Mouse (Mus musculus): ENCODE results near the gene Ptprg.

Gene Ptprg

GRCm38 (mm10) chr14:11553273-11553665 lies at the start of gene Ptprg:
Ptprg (plus strand) TSS chr14:11553532.
- DNase-seq (ENCODE audit: low read depth, low spot score) = peak; percentile 82

DNA sequence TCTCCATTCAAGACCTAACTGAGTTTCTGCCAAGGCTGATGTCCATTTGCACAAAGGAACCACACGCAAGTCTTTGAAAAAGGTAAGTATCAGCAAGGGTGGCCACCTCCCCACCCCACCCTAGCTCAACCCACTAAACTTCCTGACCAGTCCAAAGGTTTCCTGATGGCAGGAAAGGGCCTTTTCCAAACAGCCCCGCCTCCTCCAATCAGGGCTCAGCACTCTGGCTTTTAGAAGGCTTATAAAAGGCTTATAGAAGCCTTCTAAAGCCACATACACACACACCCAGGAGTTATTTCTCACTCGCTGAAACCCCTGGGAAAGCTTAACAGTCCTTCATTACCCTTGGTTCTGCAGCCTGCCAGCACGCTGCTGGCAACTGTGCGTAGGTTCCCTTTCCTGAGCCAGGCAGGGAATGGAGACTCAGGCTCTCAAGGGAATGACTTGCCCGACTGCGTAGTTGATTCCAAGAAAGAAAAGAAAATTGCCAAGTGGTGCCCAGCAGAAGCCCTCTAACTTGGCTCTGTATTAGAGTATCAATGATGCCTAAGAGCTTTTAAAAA lies 49.4 kb upstream of the Ptprg start:
- no peak for DNase-seq (ENCODE audit: low read depth, low spot score)

- DNase-seq (ENCODE audit: low read depth, low spot score) = no peak
These were observed 43.2 kb upstream of the Ptprg start for GRCm38 (mm10) chr14:11510173-11510572.

DNA sequence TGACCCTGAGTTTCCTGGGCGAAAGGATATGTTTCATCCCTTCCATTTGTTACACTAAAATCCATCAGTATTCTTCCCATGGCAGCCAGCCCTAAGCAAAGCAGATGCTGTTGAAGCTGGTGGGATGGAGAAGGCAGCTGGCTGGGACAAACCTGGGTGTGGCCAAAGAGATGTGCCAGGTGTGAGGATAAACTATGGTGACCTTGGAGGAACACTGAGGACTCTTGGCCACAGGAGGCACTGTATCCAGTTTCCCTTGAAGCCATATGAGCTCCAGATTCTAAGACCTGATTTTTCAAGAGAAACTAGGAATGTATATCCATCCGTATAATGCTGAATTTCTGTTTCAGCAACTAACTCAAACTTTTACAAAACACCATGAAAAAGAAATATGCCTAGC lies 34.2 kb upstream of the Ptprg start:
- no peak for DNase-seq (ENCODE audit: low read depth, low spot score)

DNA sequence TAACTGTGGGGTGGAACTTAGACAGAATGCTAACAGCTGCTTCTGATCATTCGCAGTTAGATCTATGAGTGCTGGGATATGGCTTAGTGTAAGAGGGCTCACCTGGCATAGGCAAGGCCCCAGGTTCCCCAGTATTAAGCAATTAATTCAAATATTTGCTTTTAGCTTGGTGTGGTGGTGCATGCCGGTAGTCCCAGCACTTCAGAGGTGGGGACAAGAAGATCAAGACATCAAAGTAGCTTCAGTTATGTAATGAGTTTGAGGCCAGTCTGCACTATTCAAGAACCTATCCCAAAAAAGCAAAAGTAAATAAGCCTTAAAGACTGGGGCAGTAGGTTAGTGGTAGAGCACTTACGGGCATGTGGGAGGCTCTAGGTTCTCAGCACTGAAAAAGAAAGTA lies 30.3 kb upstream of the Ptprg start:
- DNase-seq (ENCODE audit: low read depth, low spot score) = no peak

- DNase-seq (ENCODE audit: low read depth, low spot score) = no peak
These were observed 23.7 kb upstream of the Ptprg start for GRCm38 (mm10) chr14:11529591-11529990.

GRCm38 (mm10) chr14:11534456-11534855 lies 18.9 kb upstream of the Ptprg start:
- DNase-seq (ENCODE audit: low read depth, low spot score) = no peak

GRCm38 (mm10) chr14:11536121-11536520 lies 17.2 kb upstream of the Ptprg start:
- DNase-seq (ENCODE audit: low read depth, low spot score) = no peak

DNA sequence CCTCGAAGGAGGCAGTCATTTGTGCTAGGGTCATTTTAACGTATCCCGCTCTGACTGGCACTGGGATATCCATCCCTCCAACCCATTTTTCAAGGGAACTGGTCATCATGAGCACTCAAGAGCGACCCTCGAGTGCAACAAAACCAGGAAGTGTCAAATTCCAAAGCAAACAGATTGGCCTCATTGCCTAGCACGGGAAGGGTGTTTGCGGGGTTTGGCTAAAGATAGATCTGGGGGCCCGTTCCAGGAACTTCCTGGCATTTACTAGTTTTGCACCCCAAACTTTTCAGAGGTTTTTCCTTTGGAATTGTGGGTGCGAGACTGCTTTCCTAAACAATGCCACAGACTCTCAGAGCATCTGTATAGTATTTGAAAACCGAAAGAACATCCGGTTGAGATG lies 1.4 kb upstream of the Ptprg start:
- no peak for DNase-seq (ENCODE audit: low read depth, low spot score)

GRCm38 (mm10) chr14:11552521-11553272 lies 635 bp upstream of the Ptprg start:
- DNase-seq (ENCODE audit: low read depth, low spot score) = no peak

- no peak for DNase-seq (ENCODE audit: low read depth, low spot score)
These were observed 460 bp downstream of the Ptprg start for GRCm38 (mm10) chr14:11553679-11554305.

DNA sequence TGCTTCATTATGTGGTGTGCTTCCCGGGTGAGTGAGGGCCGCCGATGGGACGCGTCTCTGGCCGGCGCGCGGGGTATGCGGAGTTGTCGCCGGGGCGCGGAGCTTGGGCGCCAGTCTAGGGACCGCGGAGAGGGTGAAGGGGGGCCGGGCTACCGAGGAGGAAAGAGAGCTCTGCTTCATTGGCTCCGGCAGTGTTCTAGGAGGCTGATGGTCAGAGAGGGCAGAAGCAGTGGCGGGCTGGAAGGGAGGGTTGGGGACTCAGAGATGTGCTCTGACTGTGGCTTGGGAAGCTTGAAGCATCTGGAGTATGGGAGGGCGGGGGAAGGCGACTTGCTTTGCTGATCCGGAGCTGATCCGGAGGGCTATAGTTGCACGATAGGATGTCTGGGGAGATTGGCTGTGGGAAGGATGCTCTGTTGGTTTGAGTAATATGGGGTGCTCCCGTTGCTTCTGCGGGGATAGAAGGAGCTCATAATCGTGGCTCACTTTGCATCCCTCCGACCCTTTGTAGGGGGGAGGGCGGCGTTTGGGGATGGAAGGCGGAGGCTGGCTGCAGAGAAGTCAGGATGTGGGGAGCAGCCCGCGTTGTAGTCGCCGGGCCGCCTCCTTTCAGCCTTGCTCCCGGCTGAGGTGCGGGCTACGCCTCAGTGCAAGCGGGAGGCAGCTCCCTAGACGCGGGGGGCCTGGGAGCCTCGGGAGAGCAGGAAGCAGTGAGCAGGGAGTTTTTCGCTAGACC lies 1.1 kb downstream of the Ptprg start:
- peak; percentile 22 for DNase-seq (ENCODE audit: low read depth, low spot score)

DNA sequence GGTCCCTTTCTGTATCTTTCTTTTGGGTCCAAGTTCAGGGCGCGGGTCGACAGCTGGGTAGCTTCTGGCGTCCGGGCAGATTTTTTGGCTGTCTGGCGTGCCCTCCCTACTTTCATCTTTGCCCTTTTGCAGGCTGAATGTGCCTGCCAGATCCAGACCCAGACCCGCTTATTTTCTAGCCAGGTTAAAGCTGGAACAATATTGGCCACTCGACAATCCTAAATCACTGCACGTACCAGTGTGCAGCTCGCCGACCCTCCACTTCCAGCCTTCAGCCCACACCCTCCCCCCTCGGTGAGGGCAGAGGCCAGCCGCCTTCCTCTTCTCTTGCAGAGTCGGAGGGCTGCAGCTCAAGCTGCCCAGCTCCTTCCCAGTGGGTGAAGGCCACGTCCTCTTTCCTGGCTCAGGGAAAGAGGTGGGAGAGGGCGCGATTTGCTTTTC lies 1.7 kb downstream of the Ptprg start:
- DNase-seq (ENCODE audit: low read depth, low spot score) = no peak

DNA sequence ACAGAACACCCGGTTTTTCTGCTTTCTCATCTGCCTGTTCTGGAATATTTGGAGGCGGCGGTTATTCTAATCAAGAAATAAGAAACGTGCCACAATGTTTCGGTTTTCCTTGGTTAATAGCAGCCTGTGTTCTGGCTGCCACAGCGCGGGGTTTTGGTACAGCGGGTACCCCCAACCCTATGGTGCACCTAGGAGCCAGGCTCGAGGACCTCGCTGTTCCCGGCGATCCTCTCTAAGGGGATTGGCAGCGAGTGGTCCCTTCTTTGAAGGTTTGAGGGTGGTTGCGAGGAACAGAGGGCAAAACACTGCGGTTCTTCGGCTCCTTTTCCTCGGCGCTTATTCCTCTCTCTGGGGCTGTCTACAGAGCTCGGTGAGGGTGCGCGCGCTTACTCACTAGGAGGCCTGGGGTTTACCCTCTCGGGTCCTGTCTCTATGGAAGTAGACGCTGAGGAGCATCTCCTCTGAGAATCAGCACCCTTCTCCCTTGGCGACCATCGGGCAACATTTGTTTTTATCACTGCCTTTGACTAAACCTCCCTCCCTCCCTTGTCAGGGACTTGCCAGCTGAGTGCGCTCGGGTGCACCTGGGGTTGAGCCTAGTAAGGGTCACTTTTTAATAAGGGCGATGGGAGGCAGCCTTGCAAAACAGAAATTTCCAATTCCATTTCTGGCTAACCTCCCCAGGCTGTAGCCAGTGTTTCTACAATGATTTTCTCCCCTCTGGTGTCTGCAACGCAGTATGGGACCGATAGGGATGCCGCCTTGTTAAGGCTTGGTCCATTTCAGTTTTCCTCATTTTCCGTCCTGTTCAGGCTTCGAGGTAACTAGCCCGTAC lies 2.4 kb downstream of the Ptprg start:
- peak; percentile 20 for DNase-seq (ENCODE audit: low read depth, low spot score)

GRCm38 (mm10) chr14:11556356-11557130 lies 3.2 kb downstream of the Ptprg start:
- peak; percentile 26 for DNase-seq (ENCODE audit: low read depth, low spot score)

DNA sequence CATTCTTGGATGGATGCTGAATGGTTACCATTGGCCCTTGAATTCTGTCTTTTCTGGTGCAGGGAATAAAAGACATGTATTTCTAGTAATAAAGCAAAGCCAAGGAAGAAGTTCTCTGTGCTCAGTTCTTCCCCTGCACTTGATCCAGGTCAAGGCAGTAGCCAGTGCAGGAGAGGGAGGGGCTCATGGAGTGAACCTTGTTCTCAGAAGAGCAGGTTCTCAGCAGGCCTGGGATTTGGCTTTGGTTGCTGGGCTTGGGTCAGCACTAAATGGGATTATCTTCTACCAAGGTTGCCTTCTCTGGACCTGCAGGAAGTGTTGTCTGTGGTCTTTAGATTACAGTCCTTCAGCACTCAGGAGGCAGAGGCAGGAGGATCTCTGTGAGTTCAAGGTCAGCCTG lies 5.2 kb downstream of the Ptprg start:
- no peak for DNase-seq (ENCODE audit: low read depth, low spot score)

GRCm38 (mm10) chr14:11560641-11561232 lies 7.4 kb downstream of the Ptprg start:
- no peak for DNase-seq (ENCODE audit: low read depth, low spot score)

- DNase-seq (ENCODE audit: low read depth, low spot score) = no peak
These were observed 8.1 kb downstream of the Ptprg start for GRCm38 (mm10) chr14:11561397-11561796.

- no peak for DNase-seq (ENCODE audit: low read depth, low spot score)
These were observed 9.5 kb downstream of the Ptprg start for GRCm38 (mm10) chr14:11562870-11563269.

DNA sequence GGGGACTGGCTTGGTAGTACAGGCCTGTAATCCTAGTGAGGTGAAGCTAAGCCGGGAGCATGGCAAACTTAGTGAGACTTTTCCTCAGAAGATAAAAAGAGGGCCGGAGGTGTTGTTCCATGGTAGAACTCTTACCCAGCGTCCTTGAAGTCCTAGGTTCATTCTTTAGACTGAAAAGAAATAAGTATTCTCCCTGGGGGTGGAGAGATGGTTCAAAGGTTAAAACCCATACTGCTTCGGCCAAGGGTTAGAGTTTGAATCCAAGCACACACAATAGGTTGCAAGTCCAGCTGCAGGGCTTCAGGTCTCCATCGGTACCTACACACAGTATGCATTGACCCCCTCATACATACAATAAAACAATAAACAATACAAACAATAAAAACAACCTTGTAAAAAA lies 10.3 kb downstream of the Ptprg start:
- no peak for DNase-seq (ENCODE audit: low read depth, low spot score)

All from brain, embryonic 18.5 days (tissue).